Mouse (Mus musculus): Measurements from ENCODE around the gene Gm4214. TPM values are rescaled to one million over a fixed set of nuclear protein-coding genes. Genes with fewer than 3 reads are reported as not detected.
"Not testable (repeated sequence)": the region's sequence is repeated elsewhere in the genome, so short reads cannot be mapped to it uniquely, and the experiment has no call there.

The Gm4214 gene
- not detected in 2 replicates for polyA plus RNA-seq (2015; fragmentation: Nextera tagmentation; extraction: Ambion mirVana)

DNA sequence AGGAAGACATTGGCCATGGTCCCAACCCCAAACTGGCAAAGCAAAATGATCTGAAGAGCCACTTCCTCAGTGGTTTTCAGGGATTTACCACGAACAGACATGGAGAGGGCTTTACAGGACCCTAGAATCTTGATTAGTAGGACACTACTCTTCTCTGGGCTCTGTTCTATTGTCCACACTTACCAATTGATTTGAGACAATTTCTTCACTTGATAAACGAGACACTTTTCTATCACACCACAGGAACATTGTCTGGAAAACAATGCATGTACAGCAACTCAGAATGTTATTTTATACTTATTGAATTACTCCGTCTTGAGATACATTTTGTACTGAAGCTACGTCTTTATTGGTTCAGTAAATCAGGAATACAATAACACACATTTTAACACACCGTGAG is at the start of gene Gm4214:
Gene Gm4214, minus strand, starts transcription at position 101 of the 400 bp plus-strand sequence.
- not testable (repeated sequence) for DNase-seq (ENCODE audit: low spot score)

DNA sequence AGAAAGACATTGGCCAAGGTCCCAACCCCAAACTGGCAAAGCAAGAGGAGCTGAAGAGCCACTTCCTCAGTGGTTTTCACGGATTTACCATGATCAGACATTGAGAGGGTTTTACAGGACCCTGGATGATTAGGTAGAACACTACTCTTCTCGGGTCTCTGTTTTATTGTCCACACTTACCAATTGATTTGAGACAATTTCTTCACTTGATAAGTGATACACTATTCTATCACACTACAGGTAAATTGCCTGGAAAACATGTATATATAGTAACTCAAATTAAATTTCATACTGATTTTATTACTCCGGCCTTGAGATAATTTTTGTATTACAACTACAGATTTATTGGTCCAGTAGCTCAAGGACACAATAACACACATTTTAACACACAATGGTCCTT is 35.4 kb upstream of the Gm4214 start, which contains the start of gene Gm4216:
Gene Gm4216, minus strand, starts transcription at position 101 of the 400 bp plus-strand sequence.
- not testable (repeated sequence) for DNase-seq (ENCODE audit: low spot score)

Other genes with a start within 250 kb of the Gm4214 start
- not detected in 2 replicates for gene Vmn1r157, start 223.0 kb downstream of the Gm4214 start, polyA plus RNA-seq (2015; fragmentation: Nextera tagmentation; extraction: Ambion mirVana)
- gene Vmn1r158, start 193.9 kb downstream of the Gm4214 start, polyA plus RNA-seq (2015; fragmentation: Nextera tagmentation; extraction: Ambion mirVana): not detected in 2 replicates
- not detected in 2 replicates for gene Vmn1r159, start 141.1 kb downstream of the Gm4214 start, polyA plus RNA-seq (2015; fragmentation: Nextera tagmentation; extraction: Ambion mirVana)
- gene Vmn1r160, start 113.4 kb downstream of the Gm4214 start, polyA plus RNA-seq (2015; fragmentation: Nextera tagmentation; extraction: Ambion mirVana): not detected in 2 replicates
- gene Gm4216, start 35.2 kb upstream of the Gm4214 start, polyA plus RNA-seq (2015; fragmentation: Nextera tagmentation; extraction: Ambion mirVana): not detected in 2 replicates
- not detected in 2 replicates for gene Vmn1r163, start 70.9 kb upstream of the Gm4214 start, polyA plus RNA-seq (2015; fragmentation: Nextera tagmentation; extraction: Ambion mirVana)
- not detected in 2 replicates for gene Gm8720, start 82.8 kb upstream of the Gm4214 start, polyA plus RNA-seq (2015; fragmentation: Nextera tagmentation; extraction: Ambion mirVana)
- gene Gm10662, start 159.8 kb upstream of the Gm4214 start, polyA plus RNA-seq (2015; fragmentation: Nextera tagmentation; extraction: Ambion mirVana): not detected in 2 replicates
- not detected in 2 replicates for gene Vmn1r165, start 232.7 kb upstream of the Gm4214 start, polyA plus RNA-seq (2015; fragmentation: Nextera tagmentation; extraction: Ambion mirVana)

Measured in thymus, postnatal 0 days (tissue).